9 mouse cellular contexts compared by ENCODE assay signal in the genomic region with DNA sequence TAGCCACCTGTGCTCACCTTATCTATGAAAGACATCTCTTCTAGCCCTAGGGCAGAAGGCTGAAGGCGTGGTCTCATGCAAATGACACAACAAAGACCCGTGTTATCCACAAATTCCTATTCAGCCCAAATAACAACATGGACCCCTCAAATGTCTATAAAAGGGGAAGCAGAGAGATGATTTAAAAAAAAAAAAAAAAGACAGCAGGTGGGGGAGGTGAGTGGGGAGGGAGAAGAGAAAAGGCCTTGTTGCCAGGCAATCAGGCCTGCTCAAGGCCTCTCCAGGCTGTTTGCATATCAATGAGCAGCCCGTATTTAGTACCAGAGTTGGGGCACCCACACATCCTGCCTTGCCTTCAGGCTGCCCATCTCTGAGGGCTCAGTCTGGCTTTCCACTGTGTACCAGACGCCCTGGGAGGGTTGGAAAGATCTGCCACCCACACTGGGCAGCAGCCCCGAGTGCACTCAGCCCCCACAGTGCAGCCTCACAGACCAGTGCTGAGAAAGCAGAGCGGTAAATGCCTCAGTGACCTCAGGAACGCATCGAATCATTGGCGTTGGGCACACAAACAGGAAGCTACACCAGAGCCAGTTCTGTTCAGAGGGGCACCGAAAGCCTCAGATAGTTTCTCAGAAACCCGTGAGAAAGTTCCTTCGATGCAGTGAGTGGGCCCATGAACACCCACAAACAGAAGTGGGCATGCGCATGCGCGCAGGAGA.
DNase-seq lines count a peak whose midpoint lies in the region; ATAC-seq and TF ChIP-seq lines count a peak whose summit lies in the region.
"Had no signal": no experiment of that assay in that cellular context is flagged by ENCODE, and none has a peak within 500 bp of the region (broad histone marks: within the 10 kb centered on the region; RNA-seq: fewer than 3 reads in every experiment).

No protein-coding gene starts in this region.

- no peaks in the 10 kb centered on the region for H3K27me3 ChIP-seq in kidney, postnatal 0 days (ENCODE audit: insufficient read depth, low read length)
- H3K27me3 ChIP-seq in neural tube, embryonic 13.5 days = no peaks in the 10 kb centered on the region; the same call in 1 of the 2 replicates
- H3K27me3 ChIP-seq: embryonic facial prominence, embryonic 13.5 days had no signal

- peak; percentile 73 for ATAC-seq in kidney, postnatal 0 days (replicated peaks; ENCODE audit: low FRiP score, low read depth)
- peak; percentile 68 for ATAC-seq in neural tube, embryonic 13.5 days (ENCODE audit: low read depth)

- H3K9me3 ChIP-seq in kidney, postnatal 0 days (replicated peaks; ENCODE audit: low read length) = no peaks in the 10 kb centered on the region
- H3K9me3 ChIP-seq in neural tube, embryonic 13.5 days = no peaks in the 10 kb centered on the region
- H3K9me3 ChIP-seq: embryonic facial prominence, embryonic 13.5 days had no signal

- H3K4me2 ChIP-seq in kidney, postnatal 0 days (ENCODE audit: low read length) = no peak overlapping the region
- no peak overlapping the region for H3K4me2 ChIP-seq in neural tube, embryonic 13.5 days
- H3K4me2 ChIP-seq: embryonic facial prominence, embryonic 13.5 days had no signal

- H3K27ac ChIP-seq in kidney, postnatal 0 days = peak overlapping the region; percentile 69
- peak overlapping the region; percentile 57; the same call in 1 of the 2 replicates for H3K27ac ChIP-seq in neural tube, embryonic 13.5 days (replicated peaks)
- H3K27ac ChIP-seq: embryonic facial prominence, embryonic 13.5 days had no signal

- TF ChIP-seq CTCF in kidney, postnatal 0 days (IDR thresholded peaks at IDR 0.05; ENCODE audit: low read depth) = no peak

- DNase-seq in heart, adult 11 months = peak; percentile 83
- DNase-seq in heart, postnatal 4 days = no peak
- DNase-seq in fibroblast of lung, adult 2 months (ENCODE audit: low read depth) = peak; percentile 90
- DNase-seq in kidney, postnatal 0 days (ENCODE audit: low spot score) = peak; percentile 38
- DNase-seq in adrenal gland, adult 18-20 months (ENCODE audit: low spot score in 2 of 2) = no peak
- DNase-seq in urinary bladder, adult 18-20 months (ENCODE audit: low spot score in 2 of 2) = no peak
- DNase-seq in gastrocnemius, adult 8-10 months (ENCODE audit: low spot score in 2 of 2) = no peak

- 45% methylated on average over 15 of the region's 15 CpGs for WGBS in kidney, postnatal 0 days
- 41% methylated on average over 15 of the region's 15 CpGs for WGBS in neural tube, embryonic 13.5 days

- H3K9ac ChIP-seq in kidney, postnatal 0 days (ENCODE audit: low read depth, low read length) = no peak overlapping the region
- no peak overlapping the region; the same call in 1 of the 2 replicates for H3K9ac ChIP-seq in neural tube, embryonic 13.5 days
- H3K9ac ChIP-seq: embryonic facial prominence, embryonic 13.5 days had no signal

- H3K36me3 ChIP-seq in kidney, postnatal 0 days (ENCODE audit: insufficient read depth, low read length) = no peaks in the 10 kb centered on the region
- 0 out of 2 replicates have a peak, but pooled peaks cover 4% of the 10 kb centered on the region for H3K36me3 ChIP-seq in neural tube, embryonic 13.5 days
- H3K36me3 ChIP-seq: embryonic facial prominence, embryonic 13.5 days had no signal

- no peak overlapping the region for H3K4me3 ChIP-seq in kidney, postnatal 0 days (replicated peaks; ENCODE audit: low read depth, low read length)
- no peak overlapping the region for H3K4me3 ChIP-seq in neural tube, embryonic 13.5 days
- H3K4me3 ChIP-seq: embryonic facial prominence, embryonic 13.5 days had no signal

- H3K4me1 ChIP-seq in kidney, postnatal 0 days (replicated peaks; ENCODE audit: insufficient read depth, low read length) = peaks cover 14% of the 10 kb centered on the region; the same call in 1 of the 2 replicates
- peaks cover 23% of the 10 kb centered on the region for H3K4me1 ChIP-seq in neural tube, embryonic 13.5 days (replicated peaks)

Comparison
In these comparisons a context has a peak if more than half of its experiments do, and no peak if none do; other contexts are left out.
1. DNase-seq: peak in heart, adult 11 months (single experiment), fibroblast of lung, adult 2 months (single experiment) and kidney, postnatal 0 days (single experiment); none in heart, postnatal 4 days (single experiment), adrenal gland, adult 18-20 months (0 of 2), urinary bladder, adult 18-20 months (0 of 2) and gastrocnemius, adult 8-10 months (0 of 2).